Comparison of ENCODE assay signal across 17 mouse cellular contexts in the genomic region with DNA sequence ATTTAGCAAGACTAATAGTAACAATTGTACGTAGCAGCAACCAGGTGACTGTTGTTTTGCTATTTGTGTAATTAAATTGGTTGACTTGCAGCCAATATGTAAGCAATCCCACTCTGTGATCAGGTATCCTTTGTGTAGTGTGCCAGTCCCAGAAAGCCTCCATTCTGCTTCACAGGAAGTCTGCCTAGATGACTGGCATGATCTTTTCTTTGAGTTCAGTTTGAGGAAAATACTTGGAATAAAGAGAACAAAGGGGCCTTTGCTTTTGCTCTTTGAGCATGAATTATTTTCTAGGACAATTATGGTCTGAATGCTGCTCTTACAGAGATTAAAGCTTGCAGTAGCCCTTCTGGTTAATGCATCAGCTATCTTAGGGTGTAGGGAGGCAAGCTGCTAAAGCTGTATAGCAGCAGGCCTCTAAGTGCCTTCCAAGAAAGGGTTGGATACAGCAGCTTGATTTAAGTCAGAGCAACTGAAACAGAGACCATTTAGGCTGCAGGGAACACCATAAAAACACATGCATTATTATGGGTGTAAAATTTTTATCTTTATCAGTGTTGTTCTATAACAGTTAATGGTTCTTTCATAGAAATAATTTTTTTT.
DNase-seq lines count a peak whose midpoint lies in the region; ATAC-seq lines count a peak whose summit lies in the region.
"Had no signal": no experiment of that assay in that cellular context is flagged by ENCODE, and none has a peak within 500 bp of the region (broad histone marks: within the 10 kb centered on the region; RNA-seq: fewer than 3 reads in every experiment).

No protein-coding gene starts in this region.

- no peaks in the 10 kb centered on the region for H3K9me3 ChIP-seq in hindbrain, embryonic 13.5 days
- no peaks in the 10 kb centered on the region for H3K9me3 ChIP-seq in midbrain, embryonic 15.5 days
- H3K9me3 ChIP-seq: embryonic facial prominence, embryonic 15.5 days; heart, embryonic 12.5 days; liver, embryonic 12.5 days had no signal

- peak overlapping the region; percentile 14; the same call in 1 of the 2 replicates for H3K27ac ChIP-seq in hindbrain, embryonic 13.5 days
- no peak overlapping the region for H3K27ac ChIP-seq in midbrain, embryonic 15.5 days
- H3K27ac ChIP-seq: embryonic facial prominence, embryonic 15.5 days; kidney, postnatal 0 days; liver, embryonic 12.5 days had no signal

- no peak overlapping the region for H3K4me2 ChIP-seq in hindbrain, embryonic 13.5 days
- no peak overlapping the region for H3K4me2 ChIP-seq in midbrain, embryonic 15.5 days
- H3K4me2 ChIP-seq: embryonic facial prominence, embryonic 15.5 days; heart, embryonic 12.5 days; liver, embryonic 12.5 days had no signal

- H3K9ac ChIP-seq in hindbrain, embryonic 13.5 days = no peak overlapping the region
- H3K9ac ChIP-seq in midbrain, embryonic 15.5 days = no peak overlapping the region
- H3K9ac ChIP-seq: embryonic facial prominence, embryonic 15.5 days; heart, embryonic 12.5 days; liver, embryonic 12.5 days had no signal

- DNase-seq in Muller cell, postnatal 12 days (ENCODE audit: inconsistent ontology term) = peak; percentile 95
- peak; percentile 33 for DNase-seq in embryo, embryonic 11 days
- DNase-seq in MN1 (ENCODE audit: low spot score) = no peak
- no peak for DNase-seq in lung, postnatal 4 days
- no peak for DNase-seq in spleen, adult 12 weeks (ENCODE audit: low spot score)
- DNase-seq: adrenal gland, adult 2 months; cerebellum, adult 18-20 months; gastrocnemius, postnatal 10 days; lung, postnatal 14 days; right cerebral cortex, postnatal 25 days had no signal

- H3K27me3 ChIP-seq in hindbrain, embryonic 13.5 days = no peaks in the 10 kb centered on the region
- no peaks in the 10 kb centered on the region for H3K27me3 ChIP-seq in midbrain, embryonic 15.5 days (replicated peaks)
- H3K27me3 ChIP-seq: embryonic facial prominence, embryonic 15.5 days; heart, embryonic 12.5 days; liver, embryonic 12.5 days had no signal

- ATAC-seq in hindbrain, embryonic 13.5 days (ENCODE audit: low FRiP score) = peak; percentile 77
- ATAC-seq in midbrain, embryonic 15.5 days (replicated peaks) = peak; percentile 58; the same call in 1 of the 2 replicates
- ATAC-seq in activated CD4-positive, CD25-positive, alpha-beta regulatory T cell, adult 4 months = no peak
- ATAC-seq: liver, embryonic 12.5 days had no signal

- 12% methylated on average over 1 of the region's 1 CpGs for WGBS in hindbrain, embryonic 13.5 days
- WGBS in midbrain, embryonic 15.5 days = 23% methylated on average over 1 of the region's 1 CpGs

- H3K4me1 ChIP-seq in hindbrain, embryonic 13.5 days (replicated peaks) = 0 out of 2 replicates have a peak, but pooled peaks cover 10% of the 10 kb centered on the region
- H3K4me1 ChIP-seq in midbrain, embryonic 15.5 days = peaks cover 8% of the 10 kb centered on the region; the same call in 1 of the 2 replicates
- H3K4me1 ChIP-seq: embryonic facial prominence, embryonic 15.5 days; heart, embryonic 12.5 days; liver, embryonic 12.5 days had no signal

- H3K4me3 ChIP-seq in hindbrain, embryonic 13.5 days = no peak overlapping the region
- no peak overlapping the region for H3K4me3 ChIP-seq in midbrain, embryonic 15.5 days
- H3K4me3 ChIP-seq: embryonic facial prominence, embryonic 15.5 days; heart, embryonic 12.5 days; liver, embryonic 12.5 days had no signal

- H3K36me3 ChIP-seq in hindbrain, embryonic 13.5 days = no peaks in the 10 kb centered on the region
- no peaks in the 10 kb centered on the region for H3K36me3 ChIP-seq in midbrain, embryonic 15.5 days (replicated peaks)
- H3K36me3 ChIP-seq: embryonic facial prominence, embryonic 15.5 days; heart, embryonic 12.5 days; liver, embryonic 12.5 days had no signal

Comparison
In these comparisons a context has a peak if more than half of its experiments do, and no peak if none do; other contexts are left out.
1. DNase-seq: peak in Muller cell, postnatal 12 days (single experiment) and embryo, embryonic 11 days (single experiment); none in MN1 (single experiment), lung, postnatal 4 days (0 of 2) and spleen, adult 12 weeks (single experiment).